Mouse (Mus musculus): ENCODE results near the gene Srf. TPM values are rescaled to one million over a fixed set of nuclear protein-coding genes. Genes with fewer than 3 reads are reported as not detected.
"Not testable (repeated sequence)": the region's sequence is repeated elsewhere in the genome, so short reads cannot be mapped to it uniquely, and the experiment has no call there.

The Srf gene
- polyA plus RNA-seq, 1 experiment from 2014 or later = 5.0 TPM

GRCm38 (mm10) chr17:46589635-46590314 lies 33.8 kb upstream of the Srf start:
- peaks cover 72% of the 10 kb centered on the region for H3K36me3 ChIP-seq
- H3K4me1 ChIP-seq = peaks cover 4% of the 10 kb centered on the region
- no peak overlapping the region for H3K27ac ChIP-seq (replicated peaks)
- H3K27me3 ChIP-seq (ENCODE audit: low read depth, poor library complexity, severe bottlenecking) = no peaks in the 10 kb centered on the region
- 94% methylated on average over 16 of the region's 16 CpGs for WGBS
- no peak overlapping the region for H3K4me3 ChIP-seq
- DNase-seq (ENCODE audit: low spot score) = no peak
- H3K9me3 ChIP-seq (replicated peaks) = no peaks in the 10 kb centered on the region

DNA sequence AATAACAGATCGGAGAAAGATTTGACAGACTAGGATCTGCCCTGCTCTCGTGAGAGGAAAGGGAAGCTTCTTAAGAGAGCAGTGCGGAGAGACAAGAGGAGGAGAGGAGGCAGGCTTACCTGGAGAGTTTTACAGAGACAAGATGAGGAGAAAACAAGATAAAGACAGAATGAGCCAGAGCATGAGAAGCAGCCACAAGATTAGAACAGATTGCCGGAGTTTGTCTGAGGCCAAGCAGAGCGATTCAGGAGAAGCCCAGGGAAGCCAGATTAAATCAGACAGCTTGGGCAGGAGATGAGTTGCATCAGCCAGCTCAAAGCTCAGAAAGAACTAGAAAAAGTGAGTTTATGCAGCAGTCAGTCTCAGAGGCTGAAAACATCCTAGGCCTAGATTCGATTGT lies 32.9 kb upstream of the Srf start:
- H3K4me1 ChIP-seq = no peaks in the 10 kb centered on the region
- peaks cover 76% of the 10 kb centered on the region for H3K36me3 ChIP-seq
- no peaks in the 10 kb centered on the region for H3K27me3 ChIP-seq (ENCODE audit: low read depth, poor library complexity, severe bottlenecking)
- H3K27ac ChIP-seq (replicated peaks) = no peak overlapping the region
- H3K4me3 ChIP-seq = no peak overlapping the region
- WGBS = 94% methylated on average over 6 of the region's 6 CpGs
- no peak for DNase-seq (ENCODE audit: low spot score)
- no peaks in the 10 kb centered on the region for H3K9me3 ChIP-seq (replicated peaks)

DNA sequence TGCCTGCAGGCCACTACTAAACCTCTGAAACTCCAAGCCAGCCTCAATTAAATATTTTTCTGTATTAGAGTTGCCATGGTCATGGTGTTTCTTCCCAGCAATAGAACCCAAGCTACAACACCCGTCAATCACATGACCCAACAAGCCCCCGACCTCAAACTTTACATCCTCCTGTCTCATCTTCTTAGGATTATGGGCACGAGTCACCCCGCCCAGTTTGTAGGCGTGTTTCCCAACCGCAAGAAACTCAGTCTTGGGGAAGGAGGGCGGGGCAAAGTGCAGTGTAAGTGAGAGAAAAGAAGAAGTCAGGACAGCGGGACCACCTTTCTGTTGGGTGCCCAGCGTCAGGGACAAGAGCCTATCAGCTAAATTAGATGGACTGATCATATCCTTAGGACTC lies 32.2 kb upstream of the Srf start:
- Histone ChIP-seq H3K36me3 (peaks cover 76% of the 10 kb centered on the region), H3K9me3 (replicated peaks) (no peaks in the 10 kb centered on the region), H3K4me3 (no peak overlapping the region), H3K27ac (replicated peaks) (no peak overlapping the region), H3K4me1 (no peaks in the 10 kb centered on the region), H3K27me3 (ENCODE audit: low read depth, poor library complexity, severe bottlenecking) (no peaks in the 10 kb centered on the region)
- DNase-seq (ENCODE audit: low spot score) = no peak
- WGBS = 86% methylated on average over 9 of the region's 9 CpGs

DNA sequence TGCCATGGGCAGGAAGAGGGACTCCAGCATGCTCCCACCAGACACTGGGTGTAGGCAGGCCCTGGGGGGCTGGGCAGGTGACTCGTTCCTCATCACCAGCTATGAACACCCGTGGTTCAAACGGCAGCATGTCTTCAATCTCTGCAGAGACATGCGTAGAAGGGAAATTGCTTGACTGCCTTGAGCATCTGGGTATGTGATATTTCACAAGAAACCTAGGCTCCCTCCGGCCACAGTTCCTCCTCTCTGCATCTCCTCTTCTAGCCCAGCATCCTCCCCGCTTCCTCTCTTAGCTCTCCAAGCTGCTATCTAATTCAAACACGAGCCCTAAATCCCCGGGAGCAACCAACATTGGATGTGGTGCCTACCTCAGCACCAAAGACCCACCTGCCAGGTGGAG lies 30.4 kb upstream of the Srf start:
- Histone ChIP-seq H3K27ac (replicated peaks) (no peak overlapping the region), H3K36me3 (peaks cover 85% of the 10 kb centered on the region), H3K27me3 (ENCODE audit: low read depth, poor library complexity, severe bottlenecking) (no peaks in the 10 kb centered on the region), H3K4me1 (no peaks in the 10 kb centered on the region), H3K9me3 (replicated peaks) (no peaks in the 10 kb centered on the region), H3K4me3 (no peak overlapping the region)
- 96% methylated on average over 8 of the region's 8 CpGs for WGBS
- DNase-seq (ENCODE audit: low spot score) = no peak

DNA sequence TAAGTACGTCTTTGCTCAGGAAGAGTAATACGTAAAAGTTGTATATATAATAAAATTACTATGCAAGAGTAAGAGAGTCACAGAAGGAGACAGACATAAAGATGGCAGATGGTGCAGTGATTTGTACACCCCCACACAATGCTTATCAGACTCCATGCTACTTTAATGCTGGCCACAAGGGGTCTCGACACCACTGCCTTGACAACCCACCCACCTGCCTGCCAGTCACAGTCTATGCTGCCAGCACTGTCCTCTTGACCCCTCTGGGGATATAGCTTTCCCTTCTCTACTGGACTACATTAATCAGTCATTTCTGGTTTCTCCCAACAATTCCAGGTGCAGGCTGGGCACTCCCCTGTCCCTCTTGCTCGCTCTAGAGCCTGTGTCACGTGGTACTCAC lies 22.7 kb upstream of the Srf start:
- Histone ChIP-seq H3K27ac (replicated peaks) (no peak overlapping the region), H3K9me3 (replicated peaks) (no peaks in the 10 kb centered on the region), H3K27me3 (ENCODE audit: low read depth, poor library complexity, severe bottlenecking) (no peaks in the 10 kb centered on the region), H3K4me3 (no peak overlapping the region), H3K4me1 (no peaks in the 10 kb centered on the region), H3K36me3 (peaks cover 90% of the 10 kb centered on the region)
- DNase-seq (ENCODE audit: low spot score) = no peak
- WGBS = 88% methylated on average over 5 of the region's 5 CpGs

DNA sequence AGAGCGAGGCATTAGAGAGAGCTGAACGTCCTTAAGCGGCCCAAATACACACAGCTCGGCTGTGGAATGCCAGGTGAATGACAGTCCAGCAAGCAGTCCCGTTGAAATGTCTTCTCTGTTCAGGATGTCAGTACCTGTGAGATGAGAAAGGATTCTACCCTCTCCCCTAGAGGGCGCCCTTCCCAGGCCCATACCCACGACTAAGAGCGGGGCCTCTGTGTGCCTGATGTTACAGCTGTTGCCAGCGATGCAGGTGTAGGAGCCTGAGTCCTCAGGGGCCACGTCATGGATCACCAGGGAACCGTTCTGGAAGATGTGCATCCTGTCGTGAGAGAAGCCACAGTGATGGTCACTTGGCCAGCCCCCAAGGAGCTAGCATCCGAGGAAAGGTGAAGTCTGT lies 20.1 kb upstream of the Srf start:
- no peak overlapping the region for H3K4me3 ChIP-seq
- 91% methylated on average over 13 of the region's 13 CpGs for WGBS
- DNase-seq (ENCODE audit: low spot score) = no peak
- no peaks in the 10 kb centered on the region for H3K9me3 ChIP-seq (replicated peaks)
- peaks cover 94% of the 10 kb centered on the region for H3K36me3 ChIP-seq
- H3K27ac ChIP-seq (replicated peaks) = no peak overlapping the region
- H3K27me3 ChIP-seq (ENCODE audit: low read depth, poor library complexity, severe bottlenecking) = no peaks in the 10 kb centered on the region
- H3K4me1 ChIP-seq = no peaks in the 10 kb centered on the region

GRCm38 (mm10) chr17:46574535-46574934 lies 18.6 kb upstream of the Srf start:
- no peak overlapping the region for H3K27ac ChIP-seq (replicated peaks)
- no peak overlapping the region for H3K4me3 ChIP-seq
- DNase-seq (ENCODE audit: low spot score) = no peak
- H3K36me3 ChIP-seq = peaks cover 94% of the 10 kb centered on the region
- H3K27me3 ChIP-seq (ENCODE audit: low read depth, poor library complexity, severe bottlenecking) = no peaks in the 10 kb centered on the region
- H3K4me1 ChIP-seq = no peaks in the 10 kb centered on the region
- WGBS = 97% methylated on average over 7 of the region's 7 CpGs
- no peaks in the 10 kb centered on the region for H3K9me3 ChIP-seq (replicated peaks)

GRCm38 (mm10) chr17:46571005-46571404 lies 15.0 kb upstream of the Srf start:
- DNase-seq (ENCODE audit: low spot score) = no peak
- no peaks in the 10 kb centered on the region for H3K4me1 ChIP-seq
- no peaks in the 10 kb centered on the region for H3K9me3 ChIP-seq (replicated peaks)
- H3K27ac ChIP-seq (replicated peaks) = no peak overlapping the region
- WGBS = 91% methylated on average over 11 of the region's 11 CpGs
- H3K4me3 ChIP-seq = no peak overlapping the region
- H3K36me3 ChIP-seq = peaks cover 96% of the 10 kb centered on the region
- no peaks in the 10 kb centered on the region for H3K27me3 ChIP-seq (ENCODE audit: low read depth, poor library complexity, severe bottlenecking)

- Histone ChIP-seq H3K4me3 (no peak overlapping the region), H3K27ac (replicated peaks) (no peak overlapping the region), H3K4me1 (peaks cover 26% of the 10 kb centered on the region), H3K9me3 (replicated peaks) (no peaks in the 10 kb centered on the region), H3K36me3 (peaks cover 10% of the 10 kb centered on the region), H3K27me3 (ENCODE audit: low read depth, poor library complexity, severe bottlenecking) (peaks cover 5% of the 10 kb centered on the region; the same call in 1 of the 2 replicates)
- 95% methylated on average over 6 of the region's 6 CpGs for WGBS
- DNase-seq (ENCODE audit: low spot score) = no peak
These were observed 3.2 kb upstream of the Srf start for GRCm38 (mm10) chr17:46559146-46559545.

DNA sequence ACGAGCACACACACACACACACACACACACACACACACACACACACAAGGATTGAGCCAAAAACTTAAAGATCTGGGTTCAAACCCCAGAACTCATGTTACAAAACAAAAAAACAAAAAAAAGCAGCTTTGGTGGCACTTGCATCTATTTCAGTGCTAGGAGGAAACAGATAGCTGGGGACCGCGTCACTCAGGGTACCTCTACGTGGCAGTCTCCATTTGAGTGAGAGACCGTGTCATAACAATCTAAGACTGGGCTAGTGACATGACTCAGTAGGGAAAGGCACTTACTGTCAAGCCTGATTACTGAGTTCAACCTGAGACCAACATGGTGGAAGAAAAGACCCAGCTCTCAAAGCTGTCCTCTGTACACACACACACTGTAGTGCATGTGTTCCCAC lies 2.2 kb upstream of the Srf start:
- WGBS = 87% methylated on average over 5 of the region's 5 CpGs

GRCm38 (mm10) chr17:46557321-46557720 lies 1.3 kb upstream of the Srf start:
- H3K4me3 ChIP-seq; DNase-seq (ENCODE audit: low spot score); H3K9me3 ChIP-seq (replicated peaks); H3K36me3 ChIP-seq: not testable (repeated sequence)
- H3K27me3 ChIP-seq (ENCODE audit: low read depth, poor library complexity, severe bottlenecking) = peaks cover 13% of the 10 kb centered on the region; the same call in 1 of the 2 replicates
- H3K4me1 ChIP-seq = peaks cover 44% of the 10 kb centered on the region
- H3K27ac ChIP-seq (replicated peaks) = peak overlapping the region; percentile 98

More for the DNA sequence above, 2.2 kb upstream of the Srf start:
- H3K27me3 ChIP-seq (ENCODE audit: low read depth, poor library complexity, severe bottlenecking) = peaks cover 13% of the 10 kb centered on the region; the same call in 1 of the 2 replicates
- H3K9me3 ChIP-seq (replicated peaks) = no peaks in the 10 kb centered on the region
- H3K36me3 ChIP-seq = no peaks in the 10 kb centered on the region; the same call in 1 of the 2 replicates
- no peak for DNase-seq (ENCODE audit: low spot score)
- H3K27ac ChIP-seq (replicated peaks) = no peak overlapping the region
- H3K4me3 ChIP-seq = no peak overlapping the region
- H3K4me1 ChIP-seq = peaks cover 36% of the 10 kb centered on the region

DNA sequence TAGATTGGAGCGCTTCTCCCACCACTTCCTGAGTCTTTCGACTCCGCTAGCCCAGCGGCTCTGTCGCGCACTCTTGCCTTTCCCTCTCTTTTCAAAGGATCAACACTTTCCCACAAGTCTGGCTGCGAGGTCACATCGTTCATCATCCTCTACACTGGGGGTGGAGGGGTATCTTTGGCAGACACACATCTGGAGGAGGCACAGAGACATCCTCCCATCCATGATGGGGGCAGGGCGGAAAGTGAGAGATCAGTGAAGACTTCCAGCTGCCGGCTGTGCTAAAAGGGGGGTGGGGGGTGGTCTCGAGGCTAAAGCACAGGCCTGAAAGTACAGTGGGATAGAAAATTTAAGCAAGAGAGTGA lies 590 bp upstream of the Srf start:
- no peak for DNase-seq (ENCODE audit: low spot score)
- WGBS = under 1% methylated on average over 11 of the region's 11 CpGs
- Histone ChIP-seq H3K4me1 (peaks cover 48% of the 10 kb centered on the region), H3K27ac (replicated peaks) (peak overlapping the region; percentile 98), H3K36me3 (peaks cover 8% of the 10 kb centered on the region), H3K9me3 (replicated peaks) (no peaks in the 10 kb centered on the region), H3K4me3 (peak overlapping the region; percentile 99), H3K27me3 (ENCODE audit: low read depth, poor library complexity, severe bottlenecking) (peaks cover 13% of the 10 kb centered on the region; the same call in 1 of the 2 replicates)

GRCm38 (mm10) chr17:46554977-46555672 lies 850 bp downstream of the Srf start:
- under 1% methylated on average over 75 of the region's 75 CpGs for WGBS
- Histone ChIP-seq H3K4me1 (peaks cover 48% of the 10 kb centered on the region), H3K9me3 (replicated peaks) (no peaks in the 10 kb centered on the region), H3K36me3 (peaks cover 23% of the 10 kb centered on the region), H3K27me3 (ENCODE audit: low read depth, poor library complexity, severe bottlenecking) (peaks cover 13% of the 10 kb centered on the region; the same call in 1 of the 2 replicates), H3K27ac (replicated peaks) (peak overlapping the region; percentile 98), H3K4me3 (peak overlapping the region; percentile 99)
- DNase-seq (ENCODE audit: low spot score) = peak; percentile 69
